Mouse (Mus musculus) thymus, adult 18-20 months (tissue): Measurements from ENCODE around the gene Adamts1.

Experiments
- DNase-seq, 2 experiments: peaks; one replicate each; pipeline ENCODE4 v3.0.0; 2022; ENCODE audit warnings: mixed read lengths in 2 of 2

Gene Adamts1

GRCm38 (mm10) chr16:85802954-85803353 lies at the start of gene Adamts1:
Adamts1 (minus strand) TSS chr16:85803113.
- DNase-seq = no peak

- DNase-seq = no peak
These were observed 24.2 kb upstream of the Adamts1 start for GRCm38 (mm10) chr16:85827066-85827465.

- DNase-seq = no peak
These were observed 19.5 kb upstream of the Adamts1 start for GRCm38 (mm10) chr16:85822330-85822916.

GRCm38 (mm10) chr16:85819808-85820458 lies 17.0 kb upstream of the Adamts1 start:
- no peak for DNase-seq

DNA sequence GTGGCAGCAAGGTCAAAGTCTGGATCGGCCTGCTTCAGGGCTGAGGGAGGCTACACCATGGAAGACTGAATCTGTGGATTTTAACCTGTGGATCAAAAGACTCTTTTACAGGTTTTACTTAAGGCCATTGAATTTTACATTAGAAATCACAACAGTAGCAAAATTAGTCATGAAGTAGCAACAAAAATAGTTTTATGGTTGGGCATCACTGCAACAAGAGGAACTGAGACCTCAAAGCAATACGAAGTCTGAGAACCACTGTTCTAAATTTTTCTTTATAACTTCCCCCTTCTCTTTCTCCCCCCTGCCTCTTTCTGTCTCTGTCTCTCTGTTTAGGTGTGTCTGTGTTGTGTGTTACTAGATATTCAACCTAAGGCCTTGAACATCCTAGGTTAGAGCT lies 11.2 kb upstream of the Adamts1 start:
- DNase-seq = no peak

- DNase-seq = no peak
These were observed 4.7 kb upstream of the Adamts1 start for GRCm38 (mm10) chr16:85807626-85808025.

DNA sequence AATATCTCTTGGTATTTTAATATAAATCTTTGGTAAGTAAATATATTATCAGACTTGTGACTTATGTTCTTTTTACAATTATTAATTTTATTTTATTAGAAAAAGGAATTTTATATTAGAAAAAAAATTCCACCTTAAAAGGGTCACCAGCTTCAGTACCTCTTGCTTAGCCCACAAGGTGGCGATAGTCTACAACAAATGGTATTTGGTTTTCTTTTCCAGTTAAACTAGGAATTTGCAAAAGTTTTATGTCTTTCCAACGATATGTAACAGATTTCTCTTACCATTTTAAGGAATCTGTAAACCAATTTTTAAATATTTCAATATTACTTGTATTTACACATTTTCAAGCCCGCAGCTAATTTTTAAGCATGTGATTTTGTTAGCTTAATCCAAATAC lies 4.2 kb upstream of the Adamts1 start:
- no peak for DNase-seq

GRCm38 (mm10) chr16:85805581-85805980 lies 2.7 kb upstream of the Adamts1 start:
- no peak for DNase-seq

GRCm38 (mm10) chr16:85803613-85804551 lies 969 bp upstream of the Adamts1 start:
- DNase-seq = no peak

DNA sequence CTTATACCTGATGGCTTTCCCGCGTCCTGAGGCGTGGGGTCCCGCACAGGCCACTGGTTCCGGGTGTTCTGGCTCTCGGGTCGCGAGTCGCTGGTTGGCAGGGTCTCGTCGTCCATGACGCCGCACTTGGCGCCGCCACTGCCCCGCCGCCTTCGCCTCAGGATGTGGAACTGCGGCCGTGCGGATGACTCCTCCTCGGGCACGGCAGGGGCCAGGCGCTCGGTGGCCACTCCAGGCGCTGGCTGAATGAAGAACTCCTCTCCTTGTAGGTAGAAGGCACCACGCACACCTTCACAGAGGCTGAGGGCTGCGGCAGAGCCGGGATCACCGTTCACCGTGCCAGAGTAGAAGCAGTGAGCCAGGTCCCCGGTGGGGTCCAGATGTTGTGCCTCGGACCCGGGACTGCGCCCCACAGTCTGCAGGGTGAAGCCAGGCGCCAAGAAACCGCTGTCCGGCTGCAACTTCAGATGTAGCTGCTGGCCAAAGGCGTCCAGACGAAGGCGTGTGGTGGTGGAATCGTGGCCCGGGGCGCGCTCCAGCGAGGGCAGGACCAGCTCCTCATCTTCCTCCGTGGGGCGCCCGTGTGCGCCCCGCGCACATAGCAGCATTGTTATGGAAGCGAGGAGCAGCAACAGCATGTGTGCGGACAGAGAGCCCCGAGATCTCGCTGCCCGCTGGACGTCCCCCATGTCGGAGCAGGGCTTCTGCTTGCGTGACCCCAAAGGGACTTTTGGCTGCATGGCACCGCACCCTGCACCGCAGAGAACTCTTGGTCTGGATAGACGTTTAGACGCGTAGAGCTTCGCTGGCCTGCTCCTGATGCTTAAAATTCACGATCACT lies 722 bp downstream of the Adamts1 start:
- no peak for DNase-seq

DNA sequence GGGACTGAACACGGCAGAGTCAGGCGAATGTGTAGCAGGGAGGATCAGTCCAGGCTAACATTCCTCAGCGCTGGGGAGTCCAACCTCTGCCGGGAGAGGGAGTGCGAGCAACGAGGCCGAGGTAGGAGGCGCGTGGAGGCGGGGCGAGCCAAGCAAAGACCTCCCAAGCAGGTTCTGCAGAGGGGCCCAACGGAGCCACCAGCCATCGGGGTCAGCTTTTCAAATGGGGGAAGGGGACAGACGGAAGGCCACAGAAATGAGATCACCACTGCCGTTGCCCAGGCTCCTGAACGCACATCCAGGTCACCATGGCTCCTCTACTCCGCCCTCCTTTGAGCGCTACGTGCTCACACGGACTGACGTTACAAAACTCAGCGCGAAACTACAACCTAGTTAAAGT lies 1.7 kb downstream of the Adamts1 start:
- no peak for DNase-seq

DNA sequence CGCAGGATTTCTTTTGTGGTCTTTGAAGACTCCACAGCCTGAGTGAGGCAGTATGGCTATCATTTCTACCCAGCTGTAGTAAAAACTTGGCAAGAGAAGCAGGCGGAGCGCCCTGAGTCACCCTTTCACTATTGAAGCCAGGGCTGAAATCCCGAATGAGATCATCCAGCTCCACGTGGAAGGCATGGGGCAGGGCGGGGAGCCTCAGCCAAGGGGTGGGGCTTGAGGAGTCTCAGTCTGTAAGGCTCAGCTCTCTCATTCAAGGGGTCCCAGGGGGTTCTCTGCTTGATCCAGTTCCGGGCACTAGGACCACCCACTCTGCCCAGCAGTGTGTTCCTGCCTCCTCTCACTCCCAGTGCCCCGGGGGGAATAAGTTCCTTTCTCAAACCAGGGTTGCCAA lies 2.2 kb downstream of the Adamts1 start:
- DNase-seq = peak; percentile 17 to 19

DNA sequence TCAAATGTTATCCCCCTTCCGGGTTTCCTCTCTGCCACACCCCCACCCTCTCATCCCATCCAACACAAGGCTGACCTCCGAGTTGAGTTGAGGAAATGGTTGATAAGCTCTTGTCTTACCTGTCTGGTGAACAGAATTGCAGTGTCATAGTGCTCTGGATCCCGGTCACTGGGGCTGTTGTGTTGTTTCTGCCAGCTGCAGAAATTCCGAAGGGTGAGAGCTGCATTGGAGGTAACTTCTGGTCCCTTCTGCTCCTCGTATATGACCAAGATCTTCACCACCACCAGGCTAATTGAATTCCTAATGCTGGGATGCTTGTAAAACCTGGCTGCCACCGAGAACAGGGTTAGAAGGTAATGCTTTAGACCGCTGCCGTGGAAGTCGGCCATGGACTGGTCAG lies 2.9 kb downstream of the Adamts1 start:
- no peak for DNase-seq

- DNase-seq = no peak
These were observed 4.6 kb downstream of the Adamts1 start for GRCm38 (mm10) chr16:85798334-85798733.

DNA sequence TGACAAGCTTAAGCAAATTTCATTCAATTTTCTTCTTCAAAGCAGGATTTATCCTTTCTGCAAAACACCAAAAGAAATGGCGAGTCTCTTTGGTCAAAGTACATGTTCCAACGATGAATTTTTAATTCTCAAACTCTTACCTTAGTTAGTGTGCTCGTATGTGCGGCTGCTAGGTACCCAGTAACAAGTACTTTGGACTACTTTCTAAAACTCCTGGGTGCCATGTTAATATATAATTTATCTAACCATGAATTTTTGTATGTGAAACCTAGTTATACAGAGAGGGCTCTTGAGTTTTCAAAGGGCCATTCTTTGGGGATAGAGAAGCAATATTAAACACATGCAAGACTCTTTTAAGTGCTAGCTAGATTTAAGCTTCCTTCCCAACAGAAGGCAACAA lies 5.8 kb downstream of the Adamts1 start:
- DNase-seq = no peak

DNA sequence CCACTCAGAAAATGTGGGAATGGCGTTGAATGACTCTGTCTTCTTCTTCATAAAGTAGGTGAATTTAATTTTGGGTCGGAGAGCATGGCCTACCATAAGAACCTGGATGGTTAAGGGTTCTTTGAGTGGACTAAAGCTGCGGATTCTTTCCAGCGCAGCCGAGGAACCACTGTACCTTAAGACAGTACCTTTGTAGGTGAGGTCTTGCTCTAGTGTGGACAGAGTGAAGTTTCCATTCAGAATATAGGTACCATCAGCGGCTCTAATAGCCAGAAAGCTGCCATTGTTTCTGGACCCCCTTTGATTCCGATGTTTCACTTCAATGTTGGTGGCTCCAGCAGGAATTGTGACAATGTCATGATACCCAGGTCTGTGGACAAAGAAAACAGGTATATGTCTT lies 7.2 kb downstream of the Adamts1 start:
- no peak for DNase-seq

- DNase-seq = no peak
These were observed 9.6 kb downstream of the Adamts1 start for GRCm38 (mm10) chr16:85793166-85793830.

DNA sequence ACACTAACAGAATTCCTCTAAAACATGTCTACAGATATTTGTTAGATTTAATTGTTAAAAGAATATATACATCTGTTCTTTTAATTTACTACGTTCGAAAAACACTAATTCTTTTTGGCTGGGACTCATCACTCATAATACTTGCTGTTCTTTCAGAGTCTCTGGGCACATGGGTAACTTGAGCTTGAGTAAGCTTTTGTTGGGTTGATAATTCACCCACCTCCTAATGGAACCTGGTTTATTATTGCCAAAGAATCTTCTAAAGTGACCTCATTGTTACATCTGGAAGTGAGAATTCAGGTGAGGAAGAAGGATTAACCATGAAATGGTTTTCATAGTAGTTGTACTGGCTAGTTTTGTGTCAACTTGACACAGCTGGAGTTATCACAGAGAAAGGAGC lies 21.8 kb downstream of the Adamts1 start:
- DNase-seq = no peak

- DNase-seq = no peak
These were observed 23.1 kb downstream of the Adamts1 start for GRCm38 (mm10) chr16:85779775-85780174.

- DNase-seq = no peak
These were observed 30.6 kb downstream of the Adamts1 start for GRCm38 (mm10) chr16:85772272-85772671.

DNA sequence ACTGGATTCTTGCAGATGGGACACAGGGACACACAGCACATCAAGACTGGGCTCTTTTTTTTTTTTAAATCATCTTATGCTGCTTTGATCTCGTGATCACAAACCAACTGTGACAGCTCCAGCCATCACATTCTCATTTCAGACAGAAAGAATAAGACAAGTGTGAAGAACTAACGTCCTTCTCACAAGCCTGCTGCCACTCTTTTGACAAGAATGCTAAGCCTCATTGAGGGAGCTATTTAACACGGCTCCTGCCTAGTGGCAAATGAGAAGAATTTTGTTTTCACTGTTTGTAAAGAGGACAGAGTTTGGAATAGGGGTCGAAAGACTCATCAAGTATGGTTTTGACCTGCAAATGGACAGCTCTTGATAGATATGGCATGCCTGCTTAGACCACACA lies 35.6 kb downstream of the Adamts1 start:
- DNase-seq = no peak

DNA sequence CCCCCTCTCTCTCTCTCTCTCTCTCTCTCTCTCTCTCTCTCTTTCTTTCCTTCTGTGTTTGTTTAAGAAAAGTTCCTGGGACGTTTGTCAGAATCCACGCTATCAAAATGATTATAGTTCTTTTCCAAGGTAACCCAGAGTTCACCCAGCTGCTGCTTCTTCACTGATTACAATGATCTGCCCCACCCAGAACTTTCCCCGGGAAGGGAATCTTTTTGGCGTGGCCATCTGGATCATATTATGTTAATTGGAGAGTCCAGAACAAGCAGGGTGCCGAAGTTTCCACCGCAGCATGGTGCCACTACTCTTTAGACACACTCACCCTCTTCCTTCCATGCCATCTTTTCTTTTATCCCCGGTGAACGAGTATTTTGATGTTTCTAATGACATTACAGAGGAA lies 37.2 kb downstream of the Adamts1 start:
- no peak for DNase-seq
